Mouse (Mus musculus) MEL (cell line): ENCODE results near the gene Lrrc8e.

Source experiments
- CHD2 ChIP-seq: IDR thresholded peaks from 2 replicates; pipeline ENCODE4 v1.6.1; 2011; ENCODE audit warnings: low read length, improper control_type of control experiment
- CTCF ChIP-seq, 3 experiments: IDR thresholded peaks in 2 of 3; conservative IDR thresholded peaks in 1 of 3; 2 replicates each; pipeline ENCODE4 v1.5.1; 2011 to 2012; ENCODE audit warnings: low read length in 3 of 3, low read depth in 2 of 3, mild to moderate bottlenecking in 2 of 3, improper control_type of control experiment in 1 of 3, inconsistent platforms in 1 of 3, mixed read lengths in 1 of 3, moderate library complexity in 1 of 3; ENCODE audit not compliant: control insufficient read depth in 1 of 3, insufficient read depth in 1 of 3, poor library complexity in 1 of 3, severe bottlenecking in 1 of 3

DNA sequence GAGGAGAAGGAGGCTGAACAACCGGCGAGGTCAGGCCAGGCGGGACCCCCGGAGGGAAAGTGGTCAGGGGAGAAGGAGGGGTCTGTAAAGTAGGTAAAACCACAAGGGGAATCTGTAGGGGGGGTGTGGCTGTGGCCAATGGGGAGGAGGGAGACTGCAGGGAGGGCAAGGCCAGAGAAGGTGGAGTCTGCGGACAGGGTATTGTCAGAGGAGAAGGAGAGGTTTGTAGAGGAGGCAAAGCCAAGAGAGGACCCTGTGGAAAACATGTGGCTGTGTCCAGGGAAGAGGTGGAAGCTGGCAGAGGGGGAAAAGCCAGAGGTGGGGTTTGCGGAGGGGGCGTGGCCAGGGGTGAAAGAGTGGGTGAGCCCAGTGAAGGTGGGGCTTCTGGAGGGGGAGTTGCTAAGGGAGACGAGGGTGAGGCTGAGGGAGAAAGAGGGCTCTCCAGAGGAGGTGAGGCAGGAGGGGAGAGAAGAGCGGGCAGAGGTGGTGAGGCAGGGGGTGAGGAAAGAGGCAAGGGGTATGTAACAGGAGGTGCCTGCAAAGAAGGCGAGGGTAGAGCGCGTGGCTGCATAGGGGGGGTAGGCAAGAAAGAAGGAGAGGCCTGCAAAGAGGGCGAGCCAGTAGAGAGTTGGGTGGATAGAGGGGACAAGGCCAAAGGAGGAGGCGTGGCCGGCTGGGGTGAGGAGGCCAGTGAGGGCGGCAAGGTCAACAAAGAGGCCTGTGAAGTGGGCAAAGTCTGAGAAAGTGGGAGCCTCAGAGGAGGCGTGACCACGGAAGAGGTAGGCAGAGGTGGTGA is 13.2 kb upstream of the Lrrc8e start:
- TF ChIP-seq CTCF (IDR thresholded peaks at IDR 0.05 in 2 of 3, conservative IDR thresholded peaks at IDR 0.05 in 1 of 3; ENCODE audit: control insufficient read depth in 1 of 3, insufficient read depth in 1 of 3, low read depth in 2 of 3, low read length in 3 of 3, poor library complexity in 1 of 3, severe bottlenecking in 1 of 3), result no peak
- TF ChIP-seq CHD2, result no peak
